Mouse (Mus musculus) c-Kit-positive CD71-positive TER-119-negative erythroid progenitor cells, embryonic 14.5 days (primary cell): ENCODE results near the gene Myadm.
A peak's percentile ranks its signal among the peaks of the same experiment; 100 is the strongest.
"Not testable (repeated sequence)": the region's sequence is repeated elsewhere in the genome, so short reads cannot be mapped to it uniquely, and the experiment has no call there.

Experiments
- DNase-seq: peaks from one replicate; pipeline ENCODE4 v3.0.0-alpha.2; 2013; ENCODE audit warnings: low read depth

Gene Myadm

GRCm38 (mm10) chr7:3288976-3289970 lies at the start of gene Myadm, which contains the start of gene Prkcg:
TSS of gene Myadm (plus strand) at chr7:3289080.
TSS of gene Prkcg (plus strand) at chr7:3289179.
- DNase-seq = peak; percentile 40

- no peak for DNase-seq
Measured at GRCm38 (mm10) chr7:3239193-3239592, 49.7 kb upstream of the Myadm start.

- DNase-seq = no peak
Measured at GRCm38 (mm10) chr7:3260701-3261100, 28.2 kb upstream of the Myadm start.

GRCm38 (mm10) chr7:3261446-3261845 lies 27.4 kb upstream of the Myadm start:
- no peak for DNase-seq

- peak; percentile 27 for DNase-seq
Measured at GRCm38 (mm10) chr7:3262789-3263188, 26.1 kb upstream of the Myadm start.

- DNase-seq = no peak
Measured at GRCm38 (mm10) chr7:3264390-3265022, 24.4 kb upstream of the Myadm start.

GRCm38 (mm10) chr7:3265311-3265710 lies 23.6 kb upstream of the Myadm start:
- DNase-seq = no peak

- no peak for DNase-seq
Measured at GRCm38 (mm10) chr7:3267261-3267660, 21.6 kb upstream of the Myadm start.

- DNase-seq = no peak
Measured at GRCm38 (mm10) chr7:3267888-3268287, 21.0 kb upstream of the Myadm start.

- DNase-seq = no peak
Measured at GRCm38 (mm10) chr7:3268291-3268690, 20.6 kb upstream of the Myadm start.

- no peak for DNase-seq
Measured at GRCm38 (mm10) chr7:3272206-3272605, 16.7 kb upstream of the Myadm start.

GRCm38 (mm10) chr7:3275455-3276170 lies 13.3 kb upstream of the Myadm start:
- DNase-seq = no peak

GRCm38 (mm10) chr7:3276781-3277180 lies 12.1 kb upstream of the Myadm start:
- DNase-seq = not testable (repeated sequence)

GRCm38 (mm10) chr7:3280080-3280653 lies 8.7 kb upstream of the Myadm start:
- DNase-seq = no peak

- no peak for DNase-seq
Measured at GRCm38 (mm10) chr7:3280654-3281153, 8.2 kb upstream of the Myadm start.

GRCm38 (mm10) chr7:3281741-3282140 lies 7.1 kb upstream of the Myadm start:
- no peak for DNase-seq

GRCm38 (mm10) chr7:3283081-3283875 lies 5.6 kb upstream of the Myadm start:
- DNase-seq = no peak

GRCm38 (mm10) chr7:3284604-3285003 lies 4.3 kb upstream of the Myadm start:
- no peak for DNase-seq

GRCm38 (mm10) chr7:3286036-3286435 lies 2.8 kb upstream of the Myadm start:
- DNase-seq = no peak

GRCm38 (mm10) chr7:3287186-3287585 lies 1.7 kb upstream of the Myadm start:
- DNase-seq = no peak
